Mouse (Mus musculus): ENCODE measurements around the gene Gbp4. TPM values are rescaled to one million over a fixed set of nuclear protein-coding genes. Genes with fewer than 3 reads are reported as not detected.

Gene Gbp4
- total RNA-seq, 2 experiments from 2014 or later: 4.6 to 7.1 TPM

Other genes with a start within 250 kb of the Gbp4 start
- under 1 TPM; 0.14 to 0.17 TPM for gene Abcg3, start 156.9 kb downstream of the Gbp4 start, total RNA-seq (2021)
- 1 to 10 TPM; 8.5 to 9.1 TPM for gene Gbp9, start within 50 bp of the Gbp4 start, total RNA-seq (2021)
- under 1 TPM; 0.43 to 0.50 TPM for gene Gbp8, start within 50 bp of the Gbp4 start, total RNA-seq (2021)
- not detected for gene Gbp10, start 99.9 kb upstream of the Gbp4 start, total RNA-seq (2021)
- not detected for gene Gm43302, start 154.1 kb upstream of the Gbp4 start, total RNA-seq (2021)
- gene Gbp6, start 154.1 kb upstream of the Gbp4 start, total RNA-seq (2021): 1 to 10 TPM; 1.4 to 1.9 TPM